Mouse (Mus musculus): ENCODE measurements around the gene Foxd1. TPM values are rescaled to one million over a fixed set of nuclear protein-coding genes. Genes with fewer than 3 reads are reported as not detected.

Gene Foxd1
- polyA plus RNA-seq, 1 experiment from 2014 or later, result 0.03 TPM

DNA sequence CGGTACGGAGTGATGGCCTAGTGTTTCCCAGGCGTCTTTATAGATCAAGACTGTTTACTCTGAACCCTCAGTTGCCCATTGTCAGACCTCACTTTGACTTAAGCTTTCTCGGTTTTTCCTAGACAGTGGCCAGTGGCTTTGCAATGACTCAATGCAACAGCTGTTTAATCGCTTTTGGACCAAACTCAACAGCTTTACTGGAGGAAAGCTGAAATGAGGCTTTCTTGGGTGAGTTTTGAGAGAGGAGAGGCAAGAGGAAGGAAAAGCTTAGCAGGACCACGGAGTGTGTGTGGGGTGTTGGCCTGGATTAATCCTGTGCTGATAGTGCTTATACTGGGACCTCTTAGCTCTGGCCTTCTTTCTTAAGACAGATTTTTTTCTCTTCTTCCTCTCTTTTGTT lies 36.3 kb downstream of the Foxd1 start:
- Histone ChIP-seq H3K27me3 (replicated peaks) (peaks cover 67% of the 10 kb centered on the region), H3K4me2 (peak overlapping the region; percentile 98), H3K9ac (0 out of 2 replicates have a peak overlapping the region, but pooled peaks have one; percentile 20), H3K4me1 (replicated peaks) (peaks cover 19% of the 10 kb centered on the region), H3K27ac (ENCODE audit: poor library complexity, severe bottlenecking) (no peak overlapping the region), H3K4me3 (peak overlapping the region; percentile 56; the same call in 1 of the 2 replicates), H3K36me3 (no peaks in the 10 kb centered on the region), H3K9me3 (replicated peaks) (peaks cover 4% of the 10 kb centered on the region; the same call in 1 of the 2 replicates)
- no peak for ATAC-seq (ENCODE audit: insufficient number of reproducible peaks, low FRiP score)
- 18% methylated on average over 6 of the region's 6 CpGs for WGBS

DNA sequence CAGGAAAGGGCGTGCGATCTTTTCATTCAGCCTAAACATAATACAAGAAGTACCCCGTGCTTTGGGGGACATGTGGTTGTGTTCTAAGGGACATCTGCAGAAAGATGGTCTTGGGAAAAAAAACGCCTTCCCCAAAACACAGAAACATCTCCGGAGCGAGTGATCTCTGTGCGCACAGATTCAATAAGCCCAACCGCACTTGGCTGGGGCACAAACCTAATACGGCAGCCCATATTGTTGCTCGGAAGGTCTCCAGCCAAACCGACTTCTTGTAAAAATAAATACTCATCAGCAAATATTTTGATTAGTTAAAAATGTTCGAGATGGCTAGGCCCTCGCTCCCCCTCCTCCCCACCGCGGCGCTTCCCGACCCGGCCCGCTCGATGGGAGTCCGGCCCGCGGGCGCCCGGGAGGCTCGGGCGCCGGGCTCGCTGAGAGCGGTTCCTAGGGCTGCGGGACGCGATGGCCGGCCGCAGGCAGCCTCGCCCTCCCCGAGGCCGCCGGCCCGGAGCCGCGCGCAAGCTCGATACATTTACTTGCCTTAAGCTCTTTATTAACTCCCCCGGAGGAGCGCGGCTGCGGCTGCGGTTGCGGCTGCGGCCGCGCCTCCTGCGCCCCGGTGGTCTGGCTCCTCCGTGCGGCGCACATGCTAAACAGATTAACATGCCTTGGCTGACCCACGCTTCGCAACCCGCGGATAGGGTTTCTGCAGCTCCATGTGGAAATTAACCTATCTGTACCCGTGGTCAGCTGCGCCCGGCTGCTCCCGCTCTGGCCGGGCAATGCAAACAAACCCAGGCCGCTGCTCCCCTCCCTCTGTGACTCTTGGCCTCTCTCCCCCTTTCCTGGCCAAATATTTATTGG lies 37.0 kb downstream of the Foxd1 start:
- WGBS, result under 1% methylated on average over 68 of the region's 68 CpGs

DNA sequence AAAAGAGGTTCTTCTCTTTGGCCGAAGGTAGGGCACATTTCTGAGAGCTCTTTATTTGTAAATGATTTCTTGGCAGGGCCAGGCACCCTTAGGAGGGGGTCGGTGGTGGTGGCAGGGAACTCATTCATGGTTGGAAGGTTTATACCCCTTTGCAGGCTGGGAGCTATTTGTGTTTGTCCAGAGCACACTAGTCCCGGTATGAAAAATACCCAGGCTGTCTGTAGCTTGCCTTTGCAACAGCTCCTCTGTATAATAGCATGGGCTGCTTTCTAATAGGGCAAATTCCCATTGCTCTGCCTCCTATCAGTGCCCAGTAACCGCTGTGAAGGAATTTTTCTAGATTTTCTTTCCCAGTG lies 37.6 kb downstream of the Foxd1 start:
- Histone ChIP-seq H3K9ac (peak overlapping the region; percentile 65; the same call in 1 of the 2 replicates), H3K27me3 (replicated peaks) (peaks cover 67% of the 10 kb centered on the region), H3K4me2 (peak overlapping the region; percentile 98), H3K27ac (ENCODE audit: poor library complexity, severe bottlenecking) (no peak overlapping the region), H3K9me3 (replicated peaks) (0 out of 2 replicates have a peak, but pooled peaks cover 2% of the 10 kb centered on the region), H3K4me1 (replicated peaks) (peaks cover 19% of the 10 kb centered on the region), H3K4me3 (peak overlapping the region; percentile 56), H3K36me3 (no peaks in the 10 kb centered on the region)
- ATAC-seq (ENCODE audit: insufficient number of reproducible peaks, low FRiP score), result no peak
- 8% methylated on average over 4 of the region's 4 CpGs for WGBS

More for the DNA sequence above, 37.0 kb downstream of the Foxd1 start:
- peak overlapping the region; percentile 56 for H3K4me3 ChIP-seq
- H3K4me1 ChIP-seq (replicated peaks), result peaks cover 19% of the 10 kb centered on the region
- peaks cover 4% of the 10 kb centered on the region; the same call in 1 of the 2 replicates for H3K9me3 ChIP-seq (replicated peaks)
- H3K4me2 ChIP-seq, result peak overlapping the region; percentile 98
- ATAC-seq (ENCODE audit: insufficient number of reproducible peaks, low FRiP score), result no peak
- peak overlapping the region; percentile 65 for H3K9ac ChIP-seq
- H3K27ac ChIP-seq (ENCODE audit: poor library complexity, severe bottlenecking), result no peak overlapping the region
- peaks cover 67% of the 10 kb centered on the region for H3K27me3 ChIP-seq (replicated peaks)
- H3K36me3 ChIP-seq, result no peaks in the 10 kb centered on the region

DNA sequence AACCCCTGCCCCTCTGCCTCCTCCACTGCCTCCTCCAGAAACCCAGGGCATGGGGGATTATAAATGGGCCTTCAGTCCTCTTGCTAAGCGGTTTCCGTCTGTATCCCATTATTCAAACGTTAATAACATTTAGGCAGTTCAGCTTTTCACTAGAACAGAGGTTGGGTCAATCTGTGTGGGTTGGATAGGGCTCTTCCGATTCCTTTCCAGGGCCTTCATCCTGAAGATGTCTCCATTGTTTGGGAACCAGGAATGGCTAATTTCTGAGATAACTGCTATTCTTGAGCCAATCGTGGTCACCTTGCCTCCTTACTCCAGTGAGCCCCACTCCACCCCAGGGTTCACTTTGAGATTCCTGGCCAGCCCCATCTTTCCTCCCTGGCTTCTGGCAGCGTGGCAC lies 38.0 kb downstream of the Foxd1 start:
- Histone ChIP-seq H3K27me3 (replicated peaks) (peaks cover 66% of the 10 kb centered on the region), H3K4me2 (no peak overlapping the region), H3K36me3 (no peaks in the 10 kb centered on the region), H3K27ac (ENCODE audit: poor library complexity, severe bottlenecking) (no peak overlapping the region), H3K4me1 (replicated peaks) (peaks cover 19% of the 10 kb centered on the region), H3K9me3 (replicated peaks) (0 out of 2 replicates have a peak, but pooled peaks cover 5% of the 10 kb centered on the region), H3K4me3 (no peak overlapping the region), H3K9ac (no peak overlapping the region)
- 34% methylated on average over 6 of the region's 6 CpGs for WGBS
- ATAC-seq (ENCODE audit: insufficient number of reproducible peaks, low FRiP score), result no peak

DNA sequence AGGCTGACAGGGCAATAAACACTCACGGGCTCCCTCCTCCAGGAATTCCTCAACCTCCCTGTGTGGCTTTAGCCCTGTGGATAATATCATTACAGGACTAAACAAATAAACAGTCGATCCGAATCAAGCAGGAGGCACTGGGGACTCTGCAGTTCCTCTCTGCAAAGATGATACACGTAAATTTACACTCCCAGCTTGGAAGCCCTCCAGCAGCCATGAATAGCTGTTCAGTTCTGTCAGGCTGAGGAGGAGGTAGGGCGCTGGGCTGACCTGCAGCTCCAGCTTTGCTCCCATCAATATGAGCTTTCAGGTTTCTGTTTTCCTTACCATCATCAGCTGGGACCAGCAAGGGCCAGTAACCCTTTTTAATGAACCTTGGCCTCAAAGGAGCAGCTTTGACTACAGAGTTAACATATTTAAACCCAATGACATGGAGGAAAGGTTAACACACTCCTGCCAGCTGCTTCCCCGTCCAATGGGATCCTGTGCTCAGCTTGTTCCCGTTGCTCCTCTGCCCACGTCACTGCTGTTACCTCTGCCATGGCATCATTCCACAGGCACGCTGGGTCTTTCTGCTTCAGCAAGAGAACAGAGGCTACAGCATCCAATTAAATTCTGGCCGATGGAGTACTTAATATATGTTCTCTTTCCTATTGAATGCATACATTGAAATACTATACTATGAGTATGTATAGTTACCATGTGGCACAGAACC lies 39.5 kb downstream of the Foxd1 start:
- 0 out of 2 replicates have a peak overlapping the region, but pooled peaks have one; percentile 14 for H3K4me2 ChIP-seq
- peaks cover 55% of the 10 kb centered on the region for H3K27me3 ChIP-seq (replicated peaks)

More for the DNA sequence above, 39.5 kb downstream of the Foxd1 start:
- no peak overlapping the region for H3K9ac ChIP-seq
- no peaks in the 10 kb centered on the region for H3K36me3 ChIP-seq
- ATAC-seq (ENCODE audit: insufficient number of reproducible peaks, low FRiP score), result no peak
- 0 out of 2 replicates have a peak, but pooled peaks cover 5% of the 10 kb centered on the region for H3K9me3 ChIP-seq (replicated peaks)
- 23% methylated on average over 10 of the region's 10 CpGs for WGBS
- H3K27ac ChIP-seq (ENCODE audit: poor library complexity, severe bottlenecking), result no peak overlapping the region
- no peak overlapping the region for H3K4me3 ChIP-seq
- peaks cover 19% of the 10 kb centered on the region for H3K4me1 ChIP-seq (replicated peaks)

Other genes starting within 250 kb of the Foxd1 start
- 12.6 and 13.4 TPM in 2 replicates for gene Arhgef28, start 147.8 kb upstream of the Foxd1 start, polyA plus RNA-seq (2016; fragmentation: Nextera tagmentation; extraction: Ambion mirVana)
- 19.2 and 19.7 TPM in 2 replicates for gene Utp15, start 91.2 kb upstream of the Foxd1 start, polyA plus RNA-seq (2016; fragmentation: Nextera tagmentation; extraction: Ambion mirVana)
- gene Ankra2, start 91.2 kb upstream of the Foxd1 start, polyA plus RNA-seq (2016; fragmentation: Nextera tagmentation; extraction: Ambion mirVana), result 16.1 and 18.5 TPM in 2 replicates
- not detected in 2 replicates for gene Gm21976, start 74.4 kb upstream of the Foxd1 start, polyA plus RNA-seq (2016; fragmentation: Nextera tagmentation; extraction: Ambion mirVana)
- 474 and 476 TPM in 2 replicates for gene Btf3, start 37.2 kb upstream of the Foxd1 start, polyA plus RNA-seq (2016; fragmentation: Nextera tagmentation; extraction: Ambion mirVana)
- 0.82 TPM in 1 of 2 replicates, not detected in the other for gene Gm10320, start 137.8 kb downstream of the Foxd1 start, polyA plus RNA-seq (2016; fragmentation: Nextera tagmentation; extraction: Ambion mirVana)